Mouse (Mus musculus): Measurements from ENCODE around the gene Lefty2.
"Not testable (repeated sequence)": the region's sequence is repeated elsewhere in the genome, so short reads cannot be mapped to it uniquely, and the experiment has no call there.

DNA sequence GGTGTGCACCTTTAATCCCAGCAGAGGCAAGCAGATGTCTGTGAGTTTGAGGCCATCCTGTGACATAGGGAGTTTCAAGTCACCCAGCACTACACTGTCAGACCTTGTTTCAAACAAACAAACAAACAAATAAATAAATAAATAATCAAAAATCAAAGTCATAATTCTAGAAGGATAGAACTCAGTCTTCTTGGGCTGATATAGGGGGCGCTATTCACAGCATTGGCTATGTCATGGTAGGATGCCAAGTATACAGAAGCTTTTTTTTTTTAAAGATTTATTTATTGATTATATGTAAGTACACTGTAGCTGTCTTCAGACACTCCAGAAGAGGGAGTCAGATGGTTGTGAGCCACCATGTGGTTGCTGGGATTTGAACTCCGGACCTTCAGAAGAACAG is 45.9 kb downstream of the Lefty2 start:
- not testable (repeated sequence) for TF ChIP-seq CTCF (conservative IDR thresholded peaks at IDR 0.05; ENCODE audit: insufficient read depth, insufficient read length, low read depth, low read length); POLR2A (IDR thresholded peaks at IDR 0.05; ENCODE audit: low read depth, low read length)

Measured in kidney, adult 2 months (tissue).